Mouse (Mus musculus): ENCODE data around the gene Gm12216.
"Not testable (repeated sequence)": the region's sequence is repeated elsewhere in the genome, so short reads cannot be mapped to it uniquely, and the experiment has no call there.

Gm12216 gene

GRCm38 (mm10) chr11:53873909-53874704 lies 15.1 kb upstream of the Gm12216 start:
- not testable (repeated sequence) for DNase-seq (ENCODE audit: low spot score in 2 of 2)

GRCm38 (mm10) chr11:53871786-53872507 lies 12.9 kb upstream of the Gm12216 start:
- peak in 1 of 2 experiments; percentile 20 for DNase-seq (ENCODE audit: low spot score in 2 of 2)

- no peak for DNase-seq (ENCODE audit: low spot score in 2 of 2)
Measured at GRCm38 (mm10) chr11:53869172-53869571, 10.1 kb upstream of the Gm12216 start.

- not testable (repeated sequence) for DNase-seq (ENCODE audit: low spot score in 2 of 2)
Measured at GRCm38 (mm10) chr11:53868323-53868722, 9.3 kb upstream of the Gm12216 start.

GRCm38 (mm10) chr11:53864724-53865310 lies 5.8 kb upstream of the Gm12216 start:
- DNase-seq (ENCODE audit: low spot score in 2 of 2), result not testable (repeated sequence)

- DNase-seq (ENCODE audit: low spot score in 2 of 2), result not testable (repeated sequence)
Measured at GRCm38 (mm10) chr11:53860944-53861343, 1.9 kb upstream of the Gm12216 start.

- no peak for DNase-seq (ENCODE audit: low spot score in 2 of 2)
Measured at GRCm38 (mm10) chr11:53858058-53858760, 847 bp downstream of the Gm12216 start.

GRCm38 (mm10) chr11:53853665-53854064 lies 5.4 kb downstream of the Gm12216 start:
- DNase-seq (ENCODE audit: low spot score in 2 of 2), result peak; percentile 64 to 68

- DNase-seq (ENCODE audit: low spot score in 2 of 2), result no peak
Measured at GRCm38 (mm10) chr11:53851795-53852194, 7.3 kb downstream of the Gm12216 start.

- peak; percentile 71 to 84 for DNase-seq (ENCODE audit: low spot score in 2 of 2)
Measured at GRCm38 (mm10) chr11:53849588-53850320, 9.3 kb downstream of the Gm12216 start.

GRCm38 (mm10) chr11:53845680-53846079 lies 13.4 kb downstream of the Gm12216 start:
- no peak for DNase-seq (ENCODE audit: low spot score in 2 of 2)

GRCm38 (mm10) chr11:53843106-53843505 lies 15.9 kb downstream of the Gm12216 start:
- DNase-seq (ENCODE audit: low spot score in 2 of 2), result no peak

GRCm38 (mm10) chr11:53842161-53842581 lies 16.9 kb downstream of the Gm12216 start:
- DNase-seq (ENCODE audit: low spot score in 2 of 2), result no peak

- no peak for DNase-seq (ENCODE audit: low spot score in 2 of 2)
Measured at GRCm38 (mm10) chr11:53841514-53841913, 17.5 kb downstream of the Gm12216 start.

- no peak for DNase-seq (ENCODE audit: low spot score in 2 of 2)
Measured at GRCm38 (mm10) chr11:53839663-53840642, 19.1 kb downstream of the Gm12216 start.

GRCm38 (mm10) chr11:53839147-53839546 lies 19.9 kb downstream of the Gm12216 start:
- no peak for DNase-seq (ENCODE audit: low spot score in 2 of 2)

- no peak for DNase-seq (ENCODE audit: low spot score in 2 of 2)
Measured at GRCm38 (mm10) chr11:53837731-53838130, 21.3 kb downstream of the Gm12216 start.

- no peak for DNase-seq (ENCODE audit: low spot score in 2 of 2)
Measured at GRCm38 (mm10) chr11:53835379-53836010, 23.6 kb downstream of the Gm12216 start.

GRCm38 (mm10) chr11:53825409-53825808 lies 33.6 kb downstream of the Gm12216 start:
- no peak for DNase-seq (ENCODE audit: low spot score in 2 of 2)
